Mouse (Mus musculus): ENCODE results near the gene Siah1b.
A peak's percentile ranks its signal among the peaks of the same experiment; 100 is the strongest.

Siah1b gene

GRCm38 (mm10) chrX:164076040-164076775, at the start of gene Siah1b:
Gene Siah1b (minus strand): TSS chrX:164076493.
- peak; percentile 92 for DNase-seq

- DNase-seq = no peak
Observed at GRCm38 (mm10) chrX:164123942-164124341, 47.6 kb upstream of the Siah1b start.

GRCm38 (mm10) chrX:164113744-164114143, 37.5 kb upstream of the Siah1b start:
- DNase-seq = no peak

- no peak for DNase-seq
Observed at GRCm38 (mm10) chrX:164111146-164111545, 34.9 kb upstream of the Siah1b start.

GRCm38 (mm10) chrX:164102656-164103055, 26.4 kb upstream of the Siah1b start:
- no peak for DNase-seq

GRCm38 (mm10) chrX:164102198-164102597, 25.9 kb upstream of the Siah1b start:
- DNase-seq = no peak

- DNase-seq = no peak
Observed at GRCm38 (mm10) chrX:164101483-164101882, 25.2 kb upstream of the Siah1b start.

- no peak for DNase-seq
Observed at GRCm38 (mm10) chrX:164095838-164096237, 19.5 kb upstream of the Siah1b start.

- no peak for DNase-seq
Observed at GRCm38 (mm10) chrX:164093435-164093834, 17.1 kb upstream of the Siah1b start.

GRCm38 (mm10) chrX:164092300-164093169, 16.2 kb upstream of the Siah1b start:
- DNase-seq = no peak

- peak; percentile 10 for DNase-seq
Observed at GRCm38 (mm10) chrX:164089916-164090315, 13.6 kb upstream of the Siah1b start.

- no peak for DNase-seq
Observed at GRCm38 (mm10) chrX:164088582-164088981, 12.3 kb upstream of the Siah1b start, which contains the start of gene Cltrn. Gene Cltrn (plus strand): TSS chrX:164088830.

- DNase-seq = no peak
Observed at GRCm38 (mm10) chrX:164082030-164082429, 5.7 kb upstream of the Siah1b start.

- DNase-seq = no peak
Observed at GRCm38 (mm10) chrX:164068968-164069367, 7.3 kb downstream of the Siah1b start.

GRCm38 (mm10) chrX:164066185-164066584, 10.1 kb downstream of the Siah1b start:
- DNase-seq = peak; percentile 59

GRCm38 (mm10) chrX:164059070-164059469, 17.2 kb downstream of the Siah1b start:
- DNase-seq = no peak

GRCm38 (mm10) chrX:164058523-164058922, 17.8 kb downstream of the Siah1b start:
- DNase-seq = no peak

- no peak for DNase-seq
Observed at GRCm38 (mm10) chrX:164055726-164056125, 20.6 kb downstream of the Siah1b start.

GRCm38 (mm10) chrX:164046736-164047135, 29.6 kb downstream of the Siah1b start:
- no peak for DNase-seq

- DNase-seq = no peak
Observed at GRCm38 (mm10) chrX:164042069-164042468, 34.2 kb downstream of the Siah1b start.

GRCm38 (mm10) chrX:164038882-164039281, 37.4 kb downstream of the Siah1b start:
- no peak for DNase-seq

- DNase-seq = peak; percentile 27
Observed at GRCm38 (mm10) chrX:164035931-164036330, 40.4 kb downstream of the Siah1b start.

- no peak for DNase-seq
Observed at GRCm38 (mm10) chrX:164035401-164035800, 40.9 kb downstream of the Siah1b start.

- no peak for DNase-seq
Observed at GRCm38 (mm10) chrX:164032526-164032925, 43.8 kb downstream of the Siah1b start.

Measured in kidney, adult 18-20 months (tissue).